Mouse (Mus musculus): ENCODE data around the gene Mab21l3.

The Mab21l3 gene

DNA sequence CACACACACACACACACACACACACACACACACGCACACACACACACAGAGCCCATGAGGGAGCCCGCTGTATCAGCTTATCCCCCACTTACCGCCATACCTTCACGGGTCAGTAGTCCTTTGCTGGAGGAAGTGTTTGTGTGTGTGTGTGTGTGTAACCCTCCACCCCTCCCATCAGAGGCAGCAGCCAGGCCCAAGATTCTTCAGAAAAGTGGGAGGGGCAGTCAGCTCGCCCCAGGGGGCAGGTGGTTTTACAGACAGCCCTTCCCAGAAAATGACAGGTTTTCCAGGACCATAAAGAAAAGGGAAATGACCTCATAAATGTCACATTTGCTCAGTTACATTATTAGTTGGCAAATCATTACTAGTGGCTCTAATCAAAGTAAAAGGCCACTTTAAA is at the start of gene Mab21l3:
Gene Mab21l3, minus strand, starts transcription at position 144 of the 400 bp plus-strand sequence.
- DNase-seq (ENCODE audit: low spot score), result no peak

DNA sequence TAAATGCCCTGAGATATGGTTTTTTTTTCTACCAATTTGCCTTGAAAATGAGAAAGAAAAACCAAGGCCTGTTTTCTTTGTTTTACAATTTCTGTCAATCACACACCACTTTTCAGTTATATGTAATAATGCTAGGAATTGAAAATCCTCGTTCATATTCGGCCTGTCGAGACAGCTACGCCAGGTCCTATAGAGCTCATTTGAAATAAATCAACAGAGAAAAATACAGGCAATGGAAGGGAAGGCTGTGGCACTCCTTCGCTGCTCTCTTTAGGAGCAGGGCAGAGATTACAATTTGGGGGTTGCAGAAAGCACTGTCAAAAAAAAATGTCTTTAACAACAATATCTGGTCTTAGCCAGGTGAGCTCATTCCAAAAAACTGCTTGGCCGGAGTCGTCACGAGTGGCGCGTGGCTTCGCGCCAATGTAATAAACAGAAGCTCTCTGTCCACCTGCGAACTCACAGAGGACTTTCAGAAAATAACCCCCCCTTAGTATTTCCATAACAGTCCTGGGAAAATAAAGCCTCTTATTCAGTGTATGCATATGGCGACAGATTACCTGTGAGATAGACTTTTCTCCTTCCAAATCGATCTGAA is 48.7 kb upstream of the Mab21l3 start:
- no peak for DNase-seq (ENCODE audit: low spot score)

DNA sequence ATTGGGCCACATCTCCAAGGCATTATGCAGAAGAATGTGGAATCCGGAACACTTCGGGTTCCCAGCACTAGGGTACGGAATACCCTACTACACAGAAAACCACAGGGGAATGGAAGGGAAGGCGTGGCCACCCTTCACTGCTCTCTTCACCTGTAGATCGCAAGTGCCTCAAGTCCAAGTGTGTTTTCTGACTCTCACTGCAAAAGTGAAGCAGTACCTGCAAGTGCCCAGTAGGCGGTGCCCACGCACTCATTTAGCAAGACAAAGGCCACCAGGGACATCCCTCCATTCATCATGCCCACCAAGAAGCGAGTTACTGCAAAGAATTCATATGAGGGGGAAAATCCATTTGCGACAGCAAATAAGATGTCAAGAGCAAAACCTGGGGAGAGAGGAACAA is 48.1 kb upstream of the Mab21l3 start:
- peak; percentile 58 for DNase-seq (ENCODE audit: low spot score)

DNA sequence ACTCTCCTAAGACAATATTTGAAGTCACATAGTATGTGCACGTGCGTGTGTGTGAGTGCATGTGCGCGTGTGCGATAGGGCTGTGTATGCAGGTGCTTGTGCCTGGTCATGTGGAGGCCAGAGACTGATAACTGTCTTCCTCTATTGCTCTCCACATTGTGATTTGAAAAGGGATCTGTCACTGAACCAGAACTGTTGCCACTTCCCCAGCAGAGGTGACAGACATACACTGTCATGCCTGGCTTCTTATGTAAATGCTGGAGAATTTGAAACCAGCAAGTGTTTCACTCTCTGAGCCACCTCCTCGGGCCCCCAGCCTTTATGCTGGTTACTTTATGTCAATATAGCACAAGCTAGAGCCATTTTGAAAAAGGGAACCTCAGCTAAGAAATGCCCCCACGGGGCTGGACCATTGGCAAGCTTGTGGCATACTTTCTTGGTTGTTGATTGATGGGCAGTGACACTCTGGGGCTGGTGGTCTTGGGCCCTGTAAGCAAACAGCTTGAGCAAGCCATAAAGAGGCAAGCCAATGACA is 46.7 kb upstream of the Mab21l3 start:
- DNase-seq (ENCODE audit: low spot score), result no peak

GRCm38 (mm10) chr3:101885591-101885990 is 36.8 kb upstream of the Mab21l3 start:
- DNase-seq (ENCODE audit: low spot score), result no peak

DNA sequence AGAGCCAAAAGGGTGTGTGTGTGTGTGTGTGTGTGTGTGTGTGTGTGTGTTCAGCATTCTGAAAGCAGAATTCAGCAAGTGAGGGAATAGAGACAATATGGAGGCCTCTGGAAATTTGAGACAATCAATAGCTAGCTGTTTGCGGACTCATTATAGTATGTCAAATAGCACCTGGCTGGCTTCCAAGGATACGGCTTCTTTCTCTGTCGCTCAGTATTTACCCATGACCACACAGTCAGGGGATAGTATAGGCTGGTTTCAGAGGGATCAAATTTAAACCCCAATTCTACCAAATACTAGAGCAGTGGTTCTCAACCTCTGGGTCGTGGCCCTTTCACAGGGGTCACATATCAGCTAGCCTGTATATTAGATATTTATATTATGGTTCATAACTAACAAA is 36.3 kb upstream of the Mab21l3 start:
- no peak for DNase-seq (ENCODE audit: low spot score)

GRCm38 (mm10) chr3:101883902-101884301 is 35.1 kb upstream of the Mab21l3 start:
- no peak for DNase-seq (ENCODE audit: low spot score)

GRCm38 (mm10) chr3:101881721-101882120 is 33.0 kb upstream of the Mab21l3 start:
- no peak for DNase-seq (ENCODE audit: low spot score)

GRCm38 (mm10) chr3:101880818-101881217 is 32.1 kb upstream of the Mab21l3 start:
- no peak for DNase-seq (ENCODE audit: low spot score)

DNA sequence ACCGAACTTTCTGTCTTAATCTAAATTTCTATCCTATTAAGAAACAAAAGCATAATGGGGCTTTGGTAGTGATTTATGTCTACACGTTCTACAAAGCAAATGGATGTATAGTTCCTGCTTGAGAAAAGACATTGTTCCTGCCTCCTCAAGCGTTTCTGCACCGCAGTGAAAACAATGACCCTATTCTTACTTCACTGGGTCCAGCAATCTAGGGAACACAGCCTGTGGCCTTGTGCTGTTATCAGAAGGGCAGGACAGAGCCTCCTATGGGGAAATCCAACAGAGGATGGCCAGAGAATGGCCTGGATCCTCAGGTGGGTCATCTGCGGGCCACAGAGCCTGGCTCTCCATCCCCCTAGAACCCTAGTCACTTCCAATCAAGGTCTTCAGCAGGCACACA is 29.4 kb upstream of the Mab21l3 start:
- no peak for DNase-seq (ENCODE audit: low spot score)

GRCm38 (mm10) chr3:101876459-101877285 is 27.9 kb upstream of the Mab21l3 start:
- DNase-seq (ENCODE audit: low spot score), result no peak

- DNase-seq (ENCODE audit: low spot score), result no peak
Measured at GRCm38 (mm10) chr3:101875258-101875920, 26.6 kb upstream of the Mab21l3 start.

DNA sequence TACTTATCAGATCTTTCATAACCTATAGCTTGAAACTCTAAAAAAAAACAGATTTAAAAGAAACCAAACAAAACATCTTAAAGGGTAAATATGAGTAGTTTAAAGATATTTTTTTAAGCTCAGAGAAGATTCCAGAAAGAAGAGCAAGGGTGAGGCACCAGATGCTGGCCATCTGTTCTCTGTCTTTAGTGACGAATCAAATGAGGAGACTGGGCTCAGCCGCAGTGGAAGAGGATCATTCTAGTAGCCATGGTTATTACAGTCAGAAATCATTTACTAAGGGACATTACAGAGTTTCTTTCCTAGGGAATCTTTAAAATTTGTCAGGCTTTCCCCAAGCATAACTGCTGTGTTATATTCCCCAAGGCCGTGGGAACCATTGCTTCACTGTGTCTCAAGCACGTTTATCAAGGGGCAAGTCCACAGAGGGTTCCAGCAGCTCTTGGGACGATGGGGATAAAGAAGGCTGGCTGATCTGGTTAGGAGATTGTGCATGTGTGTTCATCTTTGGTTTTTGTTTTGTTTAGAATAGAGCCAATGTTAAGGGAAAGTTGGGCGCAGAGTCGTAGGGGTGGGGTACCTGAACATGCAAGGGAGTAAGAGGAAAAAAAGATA is 24.4 kb upstream of the Mab21l3 start:
- no peak for DNase-seq (ENCODE audit: low spot score)

GRCm38 (mm10) chr3:101871951-101872350 is 23.2 kb upstream of the Mab21l3 start:
- no peak for DNase-seq (ENCODE audit: low spot score)

DNA sequence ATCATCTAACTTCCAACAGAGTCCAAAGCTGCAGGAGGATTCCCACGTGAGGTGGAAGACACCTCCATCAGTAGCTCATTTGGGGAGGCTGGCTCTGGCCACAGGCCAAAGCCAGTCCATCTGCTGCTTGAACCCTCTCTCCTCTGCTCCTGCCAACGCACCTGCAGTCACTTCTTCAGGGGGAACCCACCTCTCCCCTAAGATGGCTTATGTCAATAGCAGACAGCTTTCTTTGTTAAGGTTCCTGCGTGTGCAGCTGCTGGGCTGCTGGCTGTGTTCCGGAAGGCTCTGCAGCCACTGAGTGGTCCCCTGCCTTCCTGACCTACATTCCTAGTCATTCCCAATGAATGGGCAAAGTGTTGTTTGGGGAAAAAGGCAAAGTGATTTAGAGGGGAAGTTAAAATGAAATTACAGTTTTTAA is 18.3 kb upstream of the Mab21l3 start:
- DNase-seq (ENCODE audit: low spot score), result no peak

GRCm38 (mm10) chr3:101861856-101862255 is 13.1 kb upstream of the Mab21l3 start:
- DNase-seq (ENCODE audit: low spot score), result no peak

GRCm38 (mm10) chr3:101860151-101860550 is 11.4 kb upstream of the Mab21l3 start:
- no peak for DNase-seq (ENCODE audit: low spot score)

DNA sequence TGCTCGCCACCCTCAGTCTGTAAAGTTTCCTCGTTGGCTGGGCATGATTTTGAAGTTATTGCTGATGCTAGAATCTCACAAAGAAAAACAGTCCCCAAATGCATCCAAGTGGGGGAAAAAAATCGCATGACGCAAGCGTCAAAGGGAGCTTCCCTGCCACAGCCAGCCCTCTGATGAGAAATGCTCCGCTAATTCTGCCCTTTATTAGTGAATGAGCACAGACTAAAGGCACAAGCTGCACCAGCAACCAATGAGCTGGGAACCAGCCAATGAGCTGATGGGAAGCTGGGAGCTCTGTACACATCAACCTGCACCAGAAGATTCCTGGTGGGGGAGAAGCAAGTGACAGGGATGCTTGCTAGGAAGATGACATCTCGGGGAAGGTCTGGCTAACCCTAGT is 11.0 kb upstream of the Mab21l3 start:
- DNase-seq (ENCODE audit: low spot score), result no peak

DNA sequence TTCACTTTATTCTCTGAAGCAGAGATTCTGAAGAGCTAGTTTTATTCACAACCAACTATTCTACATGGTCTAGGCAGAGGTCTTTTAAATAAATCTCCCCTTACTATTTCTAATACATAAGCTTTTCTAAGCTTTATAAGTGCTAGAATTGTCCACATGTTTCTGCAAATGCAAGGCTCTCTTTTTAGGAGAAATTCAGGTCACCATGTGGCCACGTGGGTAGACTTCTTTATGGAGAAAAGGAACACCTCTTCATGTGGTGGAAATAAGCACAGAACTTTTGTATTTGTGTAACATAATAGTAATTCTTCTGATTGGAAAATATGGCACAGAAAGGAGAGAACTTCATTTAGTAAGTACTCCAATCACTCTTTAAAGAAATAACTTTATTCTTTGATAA is 5.3 kb upstream of the Mab21l3 start:
- DNase-seq (ENCODE audit: low spot score), result no peak

GRCm38 (mm10) chr3:101851363-101851762 is 2.6 kb upstream of the Mab21l3 start:
- no peak for DNase-seq (ENCODE audit: low spot score)

- DNase-seq (ENCODE audit: low spot score), result no peak
Measured at GRCm38 (mm10) chr3:101846096-101846495, 2.7 kb downstream of the Mab21l3 start.

GRCm38 (mm10) chr3:101842372-101843094 is 6.2 kb downstream of the Mab21l3 start:
- DNase-seq (ENCODE audit: low spot score), result no peak
